Mouse (Mus musculus): ENCODE measurements around the gene Wdr70. TPM values are rescaled to one million over a fixed set of nuclear protein-coding genes. Genes with fewer than 3 reads are reported as not detected.

Wdr70 gene
- polyA plus RNA-seq, 1 experiment: not detected

DNA sequence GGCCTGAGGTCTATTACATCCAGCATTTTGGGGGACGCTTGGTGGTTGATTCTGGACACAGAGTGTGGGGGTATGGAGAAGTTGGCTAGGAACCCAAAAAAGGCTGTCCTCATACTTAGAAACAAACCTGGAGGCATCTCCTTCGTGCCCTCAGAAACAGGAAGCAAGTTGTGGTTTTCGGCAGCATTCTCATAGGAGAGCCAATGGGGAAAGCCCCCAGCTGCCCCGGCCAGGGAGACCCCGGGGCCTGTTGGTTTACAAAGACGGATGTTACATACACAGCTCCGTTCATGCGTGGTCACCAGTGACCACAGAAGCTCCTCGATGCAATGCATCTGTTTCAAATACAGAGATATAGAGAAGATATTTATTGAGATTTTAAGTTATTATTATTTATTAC, 263.6 kb downstream of the Wdr70 start:
- H3K27ac ChIP-seq (ENCODE audit: insufficient read depth, low read depth, low read length): no peak overlapping the region
- WGBS: 92% methylated on average over 9 of the region's 9 CpGs
- no peak for TF ChIP-seq CTCF (IDR thresholded peaks at IDR 0.05; ENCODE audit: insufficient read depth, low read depth, low read length)
- TF ChIP-seq POLR2A (IDR thresholded peaks at IDR 0.05; ENCODE audit: insufficient read depth, low read depth, low read length): no peak
- H3K4me3 ChIP-seq (ENCODE audit: insufficient read depth, low read depth, low read length): no peak overlapping the region
- H3K4me1 ChIP-seq (ENCODE audit: control insufficient read depth, insufficient read depth, low read length): no peaks in the 10 kb centered on the region

DNA sequence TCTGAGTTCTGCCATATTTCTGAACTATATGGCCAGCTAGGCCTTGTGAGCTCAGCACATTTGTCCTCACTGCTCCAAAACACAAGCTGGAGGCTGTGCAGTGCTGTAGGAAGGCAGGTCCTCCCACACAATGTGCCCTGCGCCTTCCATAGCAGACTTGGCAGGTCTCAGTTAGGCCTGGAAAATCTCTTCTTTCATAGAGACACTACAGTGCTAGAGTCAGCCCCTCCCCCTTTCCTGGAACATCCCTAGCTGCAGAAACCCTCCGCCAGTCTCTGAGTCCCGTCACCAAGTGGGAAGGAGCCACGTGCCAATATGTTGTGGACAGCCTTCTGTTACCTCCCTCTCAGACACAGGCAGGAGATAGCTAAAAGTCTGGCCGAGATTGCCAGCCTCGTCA, 273.5 kb downstream of the Wdr70 start:
- no peak overlapping the region for H3K27ac ChIP-seq (ENCODE audit: insufficient read depth, low read depth, low read length)
- H3K4me3 ChIP-seq (ENCODE audit: insufficient read depth, low read depth, low read length): no peak overlapping the region
- H3K4me1 ChIP-seq (ENCODE audit: control insufficient read depth, insufficient read depth, low read length): no peaks in the 10 kb centered on the region
- 73% methylated on average over 6 of the region's 6 CpGs for WGBS
- TF ChIP-seq POLR2A (IDR thresholded peaks at IDR 0.05; ENCODE audit: insufficient read depth, low read depth, low read length): no peak
- TF ChIP-seq CTCF (IDR thresholded peaks at IDR 0.05; ENCODE audit: insufficient read depth, low read depth, low read length): no peak

DNA sequence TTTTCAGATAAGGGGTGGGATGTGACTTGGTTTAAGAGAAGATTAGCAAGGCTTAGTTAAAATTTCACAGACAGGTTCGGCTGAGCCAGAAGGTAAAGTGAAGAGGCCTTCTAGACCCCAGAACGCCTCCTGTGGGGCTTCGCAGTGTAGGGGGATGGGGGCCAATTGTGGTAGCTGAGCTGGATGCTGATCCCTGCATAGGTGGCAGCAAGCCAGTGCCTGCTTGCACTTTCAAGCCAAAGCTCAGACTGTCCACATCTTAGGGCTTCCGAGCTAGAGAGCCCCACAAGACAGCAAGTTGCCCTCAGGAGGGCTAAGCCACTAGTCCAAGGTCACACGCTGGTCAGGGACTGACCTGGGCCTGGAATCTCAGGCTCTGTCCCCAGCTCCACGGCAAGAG, 275.1 kb downstream of the Wdr70 start:
- H3K27ac ChIP-seq (ENCODE audit: insufficient read depth, low read depth, low read length): no peak overlapping the region
- no peak overlapping the region for H3K4me3 ChIP-seq (ENCODE audit: insufficient read depth, low read depth, low read length)
- TF ChIP-seq CTCF (IDR thresholded peaks at IDR 0.05; ENCODE audit: insufficient read depth, low read depth, low read length) (no peak), POLR2A (IDR thresholded peaks at IDR 0.05; ENCODE audit: insufficient read depth, low read depth, low read length) (no peak)
- 68% methylated on average over 6 of the region's 6 CpGs for WGBS
- no peaks in the 10 kb centered on the region for H3K4me1 ChIP-seq (ENCODE audit: control insufficient read depth, insufficient read depth, low read length)

Other genes starting within 250 kb of the Wdr70 start
- not detected in 2 replicates for gene Nup155, start 10.1 kb upstream of the Wdr70 start, polyA plus RNA-seq (2012; ENCODE audit: insufficient read depth, insufficient read length, low replicate concordance, missing spikeins)
- not detected in 2 replicates for gene Cplane1, start 69.9 kb upstream of the Wdr70 start, polyA plus RNA-seq (2012; ENCODE audit: insufficient read depth, insufficient read length, low replicate concordance, missing spikeins)

All from olfactory bulb, adult 2 months (tissue).